Mouse (Mus musculus) forebrain, embryonic 12.5 days (tissue): ENCODE data around the gene Midn. TPM values are rescaled to one million over a fixed set of nuclear protein-coding genes. Genes with fewer than 3 reads are reported as not detected.

Experiments used
- ATAC-seq: fragments of 200-750 bp; cut with Nextera tagmentation; 2 replicates; pipeline ENCODE4 v1.8.0; 2017; ENCODE audit warnings: moderate TSS enrichment; ENCODE audit not compliant: low FRiP score
- H3K27ac ChIP-seq: fragments of 300-500 bp; sonication (generic); 2 replicates; pipeline ENCODE4 v1.5.1; 2016; ENCODE audit warnings: mild to moderate bottlenecking
- H3K27me3 ChIP-seq: fragments of 300-500 bp; sonication (generic); 2 replicates; pipeline ENCODE4 v1.6.1; 2016; ENCODE audit warnings: mild to moderate bottlenecking
- H3K36me3 ChIP-seq: fragments of 300-500 bp; sonication (generic); replicated peaks from 2 replicates; pipeline ENCODE4 v1.6.1; 2016; ENCODE audit warnings: mild to moderate bottlenecking
- H3K4me1 ChIP-seq: fragments of 300-500 bp; sonication (generic); 2 replicates; pipeline ENCODE4 v1.6.1; 2016
- H3K4me2 ChIP-seq: fragments of 300-500 bp; sonication (generic); 2 replicates; pipeline ENCODE4 v1.6.1; 2016; ENCODE audit warnings: mild to moderate bottlenecking, moderate library complexity
- H3K4me3 ChIP-seq: fragments of 300-500 bp; sonication (generic); replicated peaks from 2 replicates; pipeline ENCODE4 v1.5.1; 2016; ENCODE audit warnings: mild to moderate bottlenecking
- H3K9ac ChIP-seq: fragments of 300-500 bp; sonication (generic); 2 replicates; pipeline ENCODE4 v1.6.1; 2016; ENCODE audit warnings: mild to moderate bottlenecking
- H3K9me3 ChIP-seq: fragments of 300-500 bp; sonication (generic); 2 replicates; pipeline ENCODE4 v1.6.1; 2016
- WGBS: fragments of 180-500 bp; shearing (Covaris S2); methylation state at CpG from one replicate; pipeline ENCODE4 v1.1.7; 2016; 5-methylcytosine and 5-hydroxymethylcytosine counted together
- polyA plus RNA-seq: library from polyadenylated mRNA; unstranded; fragments of >200 nt; fragmentation: Nextera tagmentation; extraction: Ambion mirVana; gene quantifications from 2 replicates; pipeline ENCODE4 v1.2.1, GENCODE M21; 2016

The Midn gene
- polyA plus RNA-seq, 1 experiment from 2014 or later: 50.3 TPM

GRCm38 (mm10) chr10:80148610-80149290 is 678 bp downstream of the Midn start:
- ATAC-seq: peak; percentile 44
- H3K36me3 ChIP-seq: peaks cover 60% of the 10 kb centered on the region
- H3K9me3 ChIP-seq: no peaks in the 10 kb centered on the region
- no peaks in the 10 kb centered on the region for H3K27me3 ChIP-seq
- H3K9ac ChIP-seq: peak overlapping the region; percentile 91
- H3K4me2 ChIP-seq: peak overlapping the region; percentile 70
- under 1% methylated on average over 57 of the region's 57 CpGs for WGBS
- H3K4me3 ChIP-seq: peak overlapping the region; percentile 97
- peak overlapping the region; percentile 100 for H3K27ac ChIP-seq
- H3K4me1 ChIP-seq: peaks cover 62% of the 10 kb centered on the region

DNA sequence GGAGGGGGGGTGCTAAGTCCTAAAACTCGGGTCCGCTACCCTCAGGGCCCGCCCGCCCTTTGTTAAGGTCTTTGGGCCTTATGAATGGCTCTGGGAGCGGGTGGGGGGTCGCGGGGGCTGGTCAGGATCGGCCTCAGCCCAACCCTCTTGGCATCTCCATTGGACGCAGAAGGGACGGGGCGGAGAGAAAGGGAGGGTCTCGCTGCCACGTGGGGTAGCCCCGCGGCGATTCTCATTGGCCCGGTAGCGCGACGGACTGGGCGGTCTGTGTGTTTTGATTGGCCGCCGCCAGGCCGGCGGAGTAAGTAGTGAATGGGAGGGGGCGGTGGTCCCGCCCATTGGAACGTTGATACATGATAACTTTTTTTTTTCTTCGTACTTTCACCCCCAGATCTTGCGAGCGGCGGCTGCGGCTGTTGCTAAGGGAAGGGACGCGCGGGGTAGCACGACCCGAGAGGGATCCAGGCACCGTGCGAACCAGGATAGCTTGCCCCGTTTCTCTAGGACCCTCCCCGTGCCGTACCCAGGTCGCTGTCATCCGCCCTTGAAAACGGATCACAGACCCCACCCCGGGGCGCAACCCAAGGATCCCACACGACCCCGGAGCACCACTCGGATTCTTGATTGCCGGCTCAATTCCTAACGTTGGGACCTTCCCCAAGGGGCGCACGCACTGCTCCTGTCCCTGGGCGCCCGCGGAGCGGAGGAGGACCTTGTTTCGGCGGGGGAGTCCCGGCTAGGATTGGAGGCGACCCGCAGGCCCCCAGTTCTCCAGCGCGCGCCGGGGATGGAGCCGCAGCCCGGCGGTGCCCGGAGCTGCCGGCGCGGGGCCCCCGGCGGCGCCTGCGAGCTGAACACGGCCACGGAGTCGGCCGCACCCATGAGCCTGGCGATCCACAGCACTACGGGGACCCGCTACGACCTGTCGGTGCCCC is 1.5 kb downstream of the Midn start:
- peaks cover 60% of the 10 kb centered on the region for H3K36me3 ChIP-seq
- peak overlapping the region; percentile 100 for H3K9ac ChIP-seq
- no peaks in the 10 kb centered on the region for H3K27me3 ChIP-seq
- H3K4me1 ChIP-seq: peaks cover 62% of the 10 kb centered on the region
- under 1% methylated on average over 88 of the region's 88 CpGs for whole genome bisulfite sequencing
- H3K4me2 ChIP-seq: peak overlapping the region; percentile 99
- peak overlapping the region; percentile 100 for H3K27ac ChIP-seq
- peak; percentile 86 for ATAC-seq
- H3K4me3 ChIP-seq: peak overlapping the region; percentile 97
- no peaks in the 10 kb centered on the region for H3K9me3 ChIP-seq

DNA sequence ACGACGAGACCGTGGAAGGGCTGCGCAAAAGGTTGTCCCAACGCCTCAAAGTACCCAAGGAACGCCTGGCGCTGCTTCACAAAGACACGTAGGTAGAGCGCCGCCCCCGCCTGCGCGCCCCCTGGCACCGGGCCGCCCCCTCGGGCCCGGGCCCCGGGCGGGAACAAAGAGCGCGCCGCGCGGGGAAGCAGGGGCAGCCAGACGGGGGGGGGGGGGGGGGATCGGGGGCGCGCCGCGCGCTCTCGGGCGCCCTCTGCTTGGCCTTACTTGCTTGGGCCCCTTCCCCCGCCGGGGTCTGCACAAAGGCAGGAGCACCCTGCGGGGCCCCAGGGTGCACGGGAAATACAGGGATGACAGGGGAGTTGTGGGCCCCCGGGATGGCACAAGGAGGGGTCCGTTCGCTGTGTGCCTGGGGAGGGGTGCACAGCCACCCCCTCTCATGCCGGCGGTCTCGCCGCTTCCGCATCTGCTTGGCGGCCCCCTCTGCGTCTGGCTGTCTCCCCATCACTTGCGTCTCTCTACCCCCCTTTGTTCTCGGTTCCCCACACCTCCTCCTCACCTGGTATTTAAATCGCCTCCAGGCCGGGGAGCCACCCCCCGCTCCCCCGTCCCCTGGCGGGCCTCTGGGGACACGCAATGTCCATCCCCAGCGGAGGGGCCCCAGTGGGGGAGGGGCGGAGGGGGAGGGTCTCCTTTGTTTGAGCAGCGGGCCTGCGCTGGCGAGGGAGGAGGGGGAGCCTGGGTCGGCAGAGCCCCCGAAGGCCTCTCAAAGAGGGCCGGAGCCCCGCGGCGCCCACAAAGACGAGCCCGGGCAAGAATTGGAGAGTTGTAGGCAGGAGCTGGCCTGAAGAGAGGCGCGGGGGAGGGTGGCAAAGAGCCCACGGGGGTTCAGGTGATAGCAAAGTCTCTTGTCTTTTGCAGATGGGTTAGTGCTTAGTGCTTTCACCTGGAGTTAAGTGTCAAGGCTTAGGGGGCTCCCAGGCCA is 2.4 kb downstream of the Midn start:
- WGBS: under 1% methylated on average over 46 of the region's 71 CpGs
- no peaks in the 10 kb centered on the region for H3K9me3 ChIP-seq
- H3K27ac ChIP-seq: peak overlapping the region; percentile 100
- H3K9ac ChIP-seq: peak overlapping the region; percentile 100
- peaks cover 66% of the 10 kb centered on the region for H3K4me1 ChIP-seq
- peaks cover 61% of the 10 kb centered on the region for H3K36me3 ChIP-seq
- 0 out of 2 replicates have a peak, but pooled peaks have one; percentile 1 for ATAC-seq
- peak overlapping the region; percentile 97 for H3K4me3 ChIP-seq
- no peaks in the 10 kb centered on the region for H3K27me3 ChIP-seq
- H3K4me2 ChIP-seq: peak overlapping the region; percentile 99

DNA sequence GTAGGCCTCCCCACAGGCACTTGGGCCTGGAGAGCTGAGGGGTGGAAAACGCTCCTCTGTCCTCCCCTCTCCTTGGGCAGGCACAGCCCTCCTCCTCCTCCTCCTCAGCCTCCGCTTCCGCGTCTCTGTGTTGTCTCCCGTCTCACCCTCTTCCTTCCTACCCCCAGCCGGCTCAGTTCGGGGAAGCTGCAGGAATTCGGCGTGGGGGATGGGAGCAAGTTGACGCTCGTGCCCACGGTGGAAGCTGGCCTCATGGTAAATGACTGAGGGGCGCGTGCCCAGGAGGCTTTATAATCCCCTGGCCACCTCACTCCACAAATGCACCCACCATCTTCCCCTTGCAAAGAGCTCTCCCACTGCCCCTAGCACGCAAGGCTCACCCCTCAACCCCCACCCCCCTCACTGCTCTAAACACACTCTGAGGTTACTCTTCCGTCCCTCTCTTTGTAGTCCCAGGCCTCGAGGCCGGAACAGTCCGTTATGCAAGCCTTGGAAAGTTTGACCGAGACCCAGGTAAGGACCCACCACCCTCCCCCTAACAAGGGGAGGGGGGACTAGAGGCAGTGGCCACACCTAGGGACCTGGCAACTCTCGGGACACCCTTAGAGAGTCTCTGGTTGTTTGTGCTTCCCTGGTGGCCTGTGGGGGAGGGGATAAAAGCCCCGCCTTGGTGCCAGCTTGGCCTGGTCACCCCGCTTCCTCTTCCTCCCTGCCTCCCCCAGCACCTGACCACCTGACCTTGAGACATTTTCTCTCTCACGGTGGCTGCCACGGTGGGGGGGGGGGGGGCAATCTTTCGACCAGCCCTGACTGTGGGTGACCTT is 3.4 kb downstream of the Midn start:
- peaks cover 65% of the 10 kb centered on the region for H3K4me1 ChIP-seq
- peaks cover 62% of the 10 kb centered on the region for H3K36me3 ChIP-seq
- H3K27ac ChIP-seq: peak overlapping the region; percentile 100
- peak overlapping the region; percentile 97 for H3K4me3 ChIP-seq
- no peaks in the 10 kb centered on the region for H3K27me3 ChIP-seq
- no peak for ATAC-seq
- H3K4me2 ChIP-seq: peak overlapping the region; percentile 99
- WGBS: 1% methylated on average over 26 of the region's 26 CpGs
- H3K9me3 ChIP-seq: no peaks in the 10 kb centered on the region
- peak overlapping the region; percentile 100 for H3K9ac ChIP-seq

GRCm38 (mm10) chr10:80152071-80152872 is 4.2 kb downstream of the Midn start:
- Histone ChIP-seq H3K9me3 (no peaks in the 10 kb centered on the region), H3K27ac (peak overlapping the region; percentile 100), H3K4me1 (peaks cover 66% of the 10 kb centered on the region), H3K36me3 (peaks cover 66% of the 10 kb centered on the region), H3K4me2 (peak overlapping the region; percentile 99), H3K4me3 (peak overlapping the region; percentile 97), H3K27me3 (no peaks in the 10 kb centered on the region), H3K9ac (peak overlapping the region; percentile 100)
- WGBS: 3% methylated on average over 14 of the region's 15 CpGs
- ATAC-seq: no peak

DNA sequence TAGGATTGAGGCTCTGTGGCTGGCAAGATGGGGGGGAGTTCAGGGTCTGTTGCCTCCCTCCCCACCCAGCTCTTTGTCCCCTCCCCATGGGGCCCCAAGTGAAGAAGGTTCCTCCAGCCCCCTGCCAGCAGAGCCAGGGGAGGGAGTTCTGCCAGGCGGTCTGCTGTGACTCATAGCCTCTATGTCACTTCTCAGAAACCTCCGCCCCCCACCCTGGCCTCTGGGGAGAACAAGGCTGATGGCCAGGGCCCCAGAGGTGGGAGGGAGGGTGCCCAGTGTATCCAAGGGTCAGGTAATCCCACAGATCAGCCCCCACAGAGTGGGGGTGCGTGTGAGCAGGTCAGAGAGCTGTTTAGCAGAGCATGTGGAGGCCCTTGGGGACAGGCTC is 4.8 kb downstream of the Midn start:
- H3K36me3 ChIP-seq: peaks cover 70% of the 10 kb centered on the region
- peak overlapping the region; percentile 100 for H3K27ac ChIP-seq
- peaks cover 65% of the 10 kb centered on the region for H3K4me1 ChIP-seq
- ATAC-seq: no peak
- H3K4me3 ChIP-seq: peak overlapping the region; percentile 97
- H3K27me3 ChIP-seq: no peaks in the 10 kb centered on the region
- peak overlapping the region; percentile 99 for H3K4me2 ChIP-seq
- H3K9me3 ChIP-seq: no peaks in the 10 kb centered on the region
- peak overlapping the region; percentile 100 for H3K9ac ChIP-seq
- 40% methylated on average over 3 of the region's 3 CpGs for WGBS

DNA sequence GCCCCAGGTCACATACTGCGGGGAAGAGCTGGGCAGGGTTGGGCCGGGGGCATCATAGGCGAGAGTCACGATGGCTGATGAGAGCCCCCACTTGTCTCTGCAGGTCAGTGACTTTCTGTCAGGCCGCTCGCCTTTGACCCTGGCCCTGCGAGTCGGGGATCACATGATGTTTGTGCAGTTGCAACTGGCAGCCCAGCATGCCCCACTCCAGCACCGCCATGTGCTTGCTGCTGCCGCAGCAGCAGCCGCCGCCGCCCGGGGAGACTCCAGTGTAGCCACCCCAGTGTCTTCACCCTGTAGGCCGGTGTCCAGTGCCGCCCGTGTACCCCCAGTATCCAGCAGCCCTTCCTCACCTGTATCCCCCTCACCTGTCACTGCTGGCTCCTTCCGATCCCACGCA is 5.6 kb downstream of the Midn start:
- Histone ChIP-seq H3K36me3 (peaks cover 73% of the 10 kb centered on the region), H3K4me2 (peak overlapping the region; percentile 99), H3K9ac (peak overlapping the region; percentile 100), H3K27ac (peak overlapping the region; percentile 100; the same call in 1 of the 2 replicates), H3K27me3 (no peaks in the 10 kb centered on the region), H3K4me1 (peaks cover 71% of the 10 kb centered on the region), H3K9me3 (no peaks in the 10 kb centered on the region), H3K4me3 (peak overlapping the region; percentile 97)
- ATAC-seq: no peak
- WGBS: 93% methylated on average over 19 of the region's 19 CpGs

DNA sequence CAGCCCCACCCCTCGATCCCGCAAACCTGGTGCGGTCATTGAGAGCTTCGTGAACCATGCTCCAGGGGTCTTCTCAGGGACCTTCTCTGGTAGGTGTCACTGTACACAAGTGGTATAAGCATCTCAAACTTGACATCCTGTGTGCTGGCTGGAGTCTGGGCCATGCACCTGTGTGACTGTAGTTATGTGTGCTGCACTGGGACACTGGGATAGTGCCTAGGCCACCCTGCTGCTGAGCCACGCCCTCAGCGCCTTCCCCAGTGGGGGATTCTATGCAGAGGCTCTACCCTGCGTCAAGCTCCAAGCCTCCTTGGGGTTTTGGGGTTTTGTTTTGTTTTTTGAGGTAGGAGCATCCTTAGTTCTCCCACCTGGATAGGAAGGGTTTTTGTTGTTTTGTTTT is 6.3 kb downstream of the Midn start:
- Histone ChIP-seq H3K9ac (peak overlapping the region; percentile 100; the same call in 1 of the 2 replicates), H3K27ac (0 out of 2 replicates have a peak overlapping the region, but pooled peaks have one; percentile 6), H3K9me3 (no peaks in the 10 kb centered on the region), H3K4me2 (no peak overlapping the region; the same call in 1 of the 2 replicates), H3K36me3 (peaks cover 73% of the 10 kb centered on the region), H3K4me3 (peak overlapping the region; percentile 97), H3K27me3 (no peaks in the 10 kb centered on the region), H3K4me1 (peaks cover 78% of the 10 kb centered on the region)
- no peak for ATAC-seq
- 87% methylated on average over 7 of the region's 7 CpGs for WGBS

DNA sequence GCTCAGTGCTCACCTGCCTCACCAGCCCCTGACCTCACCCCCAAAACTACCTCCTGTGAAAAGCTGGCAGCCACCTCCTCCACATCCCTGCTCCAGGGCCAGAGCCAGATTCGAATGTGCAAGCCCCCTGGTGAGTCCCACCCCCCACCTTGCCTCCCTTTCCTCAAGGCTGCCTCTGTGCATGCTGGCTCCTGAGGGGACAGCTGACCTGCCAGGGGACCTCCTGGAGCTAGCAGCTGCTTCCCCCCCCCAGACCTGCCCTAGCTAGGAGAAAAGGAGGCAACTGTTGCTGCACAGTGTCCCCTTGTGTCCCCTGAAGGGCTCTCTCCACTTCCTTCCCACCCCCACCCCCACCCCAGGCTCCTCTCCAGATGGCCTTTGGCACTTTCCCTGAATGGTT is 7.2 kb downstream of the Midn start:
- WGBS: 52% methylated on average over 1 of the region's 1 CpGs
- H3K4me2 ChIP-seq: no peak overlapping the region
- H3K27me3 ChIP-seq: no peaks in the 10 kb centered on the region
- H3K9me3 ChIP-seq: no peaks in the 10 kb centered on the region
- no peak for ATAC-seq
- H3K4me3 ChIP-seq: 0 out of 2 replicates have a peak overlapping the region, but pooled peaks have one; percentile 10
- peaks cover 85% of the 10 kb centered on the region for H3K4me1 ChIP-seq
- H3K27ac ChIP-seq: peak overlapping the region; percentile 56; the same call in 1 of the 2 replicates
- H3K36me3 ChIP-seq: peaks cover 68% of the 10 kb centered on the region
- peak overlapping the region; percentile 25; the same call in 1 of the 2 replicates for H3K9ac ChIP-seq

GRCm38 (mm10) chr10:80156002-80156751 is 8.1 kb downstream of the Midn start:
- H3K9ac ChIP-seq: no peak overlapping the region
- peak overlapping the region; percentile 61 for H3K27ac ChIP-seq
- no peak overlapping the region for H3K4me3 ChIP-seq
- 85% methylated on average over 29 of the region's 29 CpGs for WGBS
- no peaks in the 10 kb centered on the region for H3K27me3 ChIP-seq
- no peak overlapping the region for H3K4me2 ChIP-seq
- H3K4me1 ChIP-seq: peaks cover 94% of the 10 kb centered on the region
- H3K36me3 ChIP-seq: peaks cover 67% of the 10 kb centered on the region
- no peak for ATAC-seq
- no peaks in the 10 kb centered on the region for H3K9me3 ChIP-seq
